Mouse (Mus musculus): ENCODE data around the gene Lsm14a.
A peak's percentile ranks its signal among the peaks of the same experiment; 100 is the strongest.

- 0 out of 2 replicates have a peak, but pooled peaks have one; percentile 7 for TF ChIP-seq CTCF (IDR thresholded peaks at IDR 0.05; ENCODE audit: low read depth)
- no peak for TF ChIP-seq EP300 (IDR thresholded peaks at IDR 0.05; ENCODE audit: low read depth)
Observed at GRCm38 (mm10) chr7:34433597-34433996, 40.5 kb upstream of the Lsm14a start.
